In the genomic region with DNA sequence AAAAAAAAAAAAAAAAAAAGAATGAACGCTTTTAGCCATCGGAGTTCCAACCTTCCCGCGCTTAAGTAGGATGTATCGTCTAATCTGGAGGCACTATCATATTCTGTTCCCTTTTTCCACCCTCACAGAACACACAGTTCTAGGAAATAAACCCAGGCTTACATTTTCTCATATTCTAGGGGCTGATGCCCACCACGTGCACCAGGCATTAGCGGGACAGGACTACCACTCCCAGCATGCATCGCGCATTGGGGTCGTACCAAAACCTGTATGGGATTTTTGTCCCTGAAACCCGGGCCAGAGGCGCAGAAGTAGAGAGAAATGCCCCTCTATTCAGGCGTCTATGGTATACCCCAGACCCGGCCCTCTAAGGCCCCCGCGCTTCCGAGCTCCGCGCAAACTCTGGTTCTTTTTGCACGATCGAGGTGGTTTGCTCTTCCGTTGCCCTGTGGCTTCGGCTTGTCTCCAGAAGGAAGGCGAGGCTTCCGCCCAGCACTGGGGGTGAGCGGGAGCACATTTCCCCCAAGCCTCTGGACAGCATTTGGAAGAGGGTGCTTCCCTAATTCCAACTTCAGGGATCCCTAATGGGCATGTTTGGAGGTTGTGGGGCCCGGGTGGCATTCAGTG, we compare ENCODE assay signal across 8 mouse cellular contexts. TPM values are rescaled to one million over a fixed set of nuclear protein-coding genes. Genes with fewer than 3 reads are reported as not detected.
DNase-seq lines count a peak whose midpoint lies in the region; ATAC-seq lines count a peak whose summit lies in the region.

Gene Uba1, plus strand, starts transcription at position 301 of the 627 bp plus-strand sequence.

- 18% methylated on average over 27 of the region's 27 CpGs for WGBS in hindbrain, embryonic 14.5 days

- DNase-seq in R1 (ENCODE audit: low read depth, low spot score), result peak; percentile 95
- peak; percentile 83 to 84 for DNase-seq in cerebellum, postnatal 14 days
- peak; percentile 48 to 62 for DNase-seq in frontal cortex, postnatal 25 days (ENCODE audit: low spot score in 2 of 2)
- peak; percentile 81 for DNase-seq in hindbrain, embryonic 14.5 days (ENCODE audit: low spot score)
- DNase-seq in layer of hippocampus, postnatal 36 days, result peak; percentile 82
- peak; percentile 80 for DNase-seq in lung, postnatal 36 days
- peak; percentile 93 for DNase-seq in retina, postnatal 1 day
- DNase-seq in urinary bladder, adult 2 months (ENCODE audit: low spot score), result no peak

- H3K9ac ChIP-seq in hindbrain, embryonic 14.5 days, result peak within 1 kb of the TSS; percentile 40

- 0 out of 2 replicates have a peak, but pooled peaks cover 6% of the 10 kb centered on the region for H3K4me1 ChIP-seq in hindbrain, embryonic 14.5 days (replicated peaks; ENCODE audit: control insufficient read depth, insufficient read depth, low read length)

- peak within 1 kb of the TSS; percentile 71 for H3K4me2 ChIP-seq in hindbrain, embryonic 14.5 days (replicated peaks)

- ATAC-seq in hindbrain, embryonic 14.5 days (ENCODE audit: low FRiP score), result peak; percentile 87

- no peaks in the 10 kb centered on the region for H3K27me3 ChIP-seq in hindbrain, embryonic 14.5 days (ENCODE audit: control insufficient read depth, insufficient read depth, low read length)

- H3K4me3 ChIP-seq in hindbrain, embryonic 14.5 days (replicated peaks; ENCODE audit: low read length), result peak within 1 kb of the TSS; percentile 43

- no peaks in the 10 kb centered on the region for H3K9me3 ChIP-seq in hindbrain, embryonic 14.5 days (ENCODE audit: control insufficient read depth, low read length)

- no peak within 1 kb of the TSS for H3K27ac ChIP-seq in hindbrain, embryonic 14.5 days

- H3K36me3 ChIP-seq in hindbrain, embryonic 14.5 days (replicated peaks; ENCODE audit: control insufficient read depth, insufficient read depth), result no peaks in the 10 kb centered on the region

RNA-seq across cellular contexts. Expression of gene Uba1, which starts in this region (rescaled TPM):
- polyA plus RNA-seq in hindbrain, embryonic 14.5 days (2014; fragmentation: Nextera tagmentation; extraction: Ambion mirVana), result 332 and 338 TPM in 2 replicates
- total RNA-seq in layer of hippocampus, postnatal 36 days (2021), result 100 to 1,000 TPM; 373 to 384 TPM
- polyA plus RNA-seq in urinary bladder, adult 2 months (2012; rRNA removed), result 153 and 168 TPM in 2 replicates
